Mouse (Mus musculus) large intestine, adult 2 months (tissue): ENCODE results near the gene Skap1. TPM values are rescaled to one million over a fixed set of nuclear protein-coding genes. Genes with fewer than 3 reads are reported as not detected.

Experiments
- DNase-seq: peaks from one replicate; pipeline ENCODE4 v3.0.0-alpha.2; 2012; ENCODE audit warnings: low read depth, low spot score
- WGBS: fragments of 180-500 bp; shearing (Covaris S2); methylation state at CpG from one replicate; pipeline ENCODE4 v1.1.7; 2018; 5-methylcytosine and 5-hydroxymethylcytosine counted together
- polyA plus RNA-seq: library from polyadenylated mRNA; depleted of rRNA; stranded (reverse); fragments of >200 nt; gene quantifications from 2 replicates; pipeline ENCODE4 v1.2.3, GENCODE M21; 2012

Gene Skap1
- polyA plus RNA-seq, 1 experiment: 3.7 TPM

DNA sequence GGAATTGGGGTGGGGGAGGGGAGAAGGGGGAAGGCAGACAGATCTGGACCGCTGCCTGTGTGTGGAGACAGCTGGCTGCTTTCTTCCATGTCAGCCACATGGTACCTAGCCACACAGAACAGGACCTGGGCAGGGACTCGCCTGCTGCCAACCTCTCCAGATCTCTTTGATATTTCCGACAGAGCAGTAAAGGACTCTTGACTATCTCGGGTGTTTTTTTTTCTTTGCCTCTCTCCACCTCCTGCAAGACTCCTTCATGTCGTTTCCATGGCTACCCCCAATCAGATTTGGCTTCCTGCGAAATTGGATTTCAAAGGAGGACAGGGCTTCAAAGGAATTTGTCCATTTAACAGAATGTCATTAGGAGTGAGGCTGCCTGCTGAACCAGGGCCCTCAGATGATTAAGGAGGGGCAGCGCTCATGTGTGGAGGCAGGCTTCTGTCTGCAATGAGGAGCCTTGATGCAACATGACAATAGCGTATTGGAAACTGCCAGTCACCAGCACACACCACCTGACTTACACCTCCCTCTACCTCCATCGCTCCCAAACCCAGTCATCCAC, 2.1 kb upstream of the Skap1 start:
- no peak for DNase-seq

DNA sequence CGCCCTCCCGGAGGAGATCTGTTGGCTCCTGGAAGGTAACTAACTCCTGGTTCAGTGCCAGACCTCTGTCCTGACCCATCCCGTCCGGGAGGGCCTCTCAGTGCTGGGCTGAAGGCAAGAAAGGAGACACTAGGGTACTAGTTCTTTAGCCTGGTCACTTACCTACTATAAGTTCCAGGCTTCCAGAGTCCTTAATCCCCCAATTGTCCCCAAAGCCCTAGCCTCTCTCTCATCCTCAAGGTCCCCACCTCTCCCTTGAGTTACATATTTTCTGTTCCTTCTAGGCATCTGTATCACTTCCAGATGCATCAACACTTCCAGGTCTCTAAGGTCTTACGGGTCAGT, 295 bp downstream of the Skap1 start:
- DNase-seq: no peak
- WGBS: 19% methylated on average over 5 of the region's 5 CpGs

More for the DNA sequence above, 2.1 kb upstream of the Skap1 start:
- WGBS: 38% methylated on average over 9 of the region's 9 CpGs

DNA sequence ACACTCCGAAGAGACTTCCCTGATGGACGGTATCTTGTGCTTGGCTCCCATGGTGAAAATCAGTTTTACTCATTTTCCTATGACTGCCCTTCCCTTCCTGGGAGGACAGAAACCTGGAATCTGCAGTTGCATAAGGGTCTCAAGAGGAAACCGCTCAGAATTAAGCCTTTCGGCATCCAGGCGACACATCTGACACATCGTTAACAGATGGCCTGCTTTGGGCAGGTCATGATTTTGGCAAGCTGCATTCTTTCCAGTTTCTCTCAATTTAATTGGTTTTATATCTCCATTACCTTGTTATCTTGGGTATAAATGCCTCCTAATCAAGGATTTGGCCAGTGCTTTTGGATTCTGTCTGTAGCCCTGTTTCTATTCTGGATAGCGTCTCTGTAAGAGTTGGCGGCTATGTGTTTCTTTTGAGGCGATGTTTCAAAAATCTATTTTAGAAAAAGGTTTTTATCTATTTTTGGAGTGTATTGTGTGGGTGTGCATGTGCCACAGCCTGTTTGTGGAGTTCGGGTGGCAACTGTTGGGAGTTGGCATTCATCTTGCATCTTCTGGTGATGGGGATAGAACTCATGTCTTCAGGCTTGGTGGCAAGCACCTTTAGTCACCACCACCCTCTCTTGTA, 1.1 kb downstream of the Skap1 start:
- WGBS: 83% methylated on average over 10 of the region's 10 CpGs
- no peak for DNase-seq

DNA sequence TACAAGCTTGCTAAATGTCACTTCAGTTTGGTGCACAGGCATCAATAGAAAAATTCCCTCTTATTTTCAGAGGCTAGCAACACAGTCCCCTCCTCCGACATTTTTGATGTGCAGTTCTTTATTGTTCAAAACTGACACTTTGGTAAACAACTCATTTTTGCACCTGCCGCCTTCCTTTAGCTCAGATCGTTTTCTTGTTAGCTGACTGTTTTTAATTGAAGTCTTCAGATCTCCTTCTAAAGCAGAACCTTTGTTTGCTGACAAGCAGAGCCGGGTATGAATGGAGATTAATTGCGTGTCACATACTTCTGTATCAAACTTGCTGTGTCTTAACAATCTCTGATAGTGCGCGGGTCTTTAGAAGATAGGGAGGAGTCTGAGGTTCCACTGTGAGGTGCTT, 2.0 kb downstream of the Skap1 start:
- no peak for DNase-seq
- WGBS: 18% methylated on average over 7 of the region's 7 CpGs

DNA sequence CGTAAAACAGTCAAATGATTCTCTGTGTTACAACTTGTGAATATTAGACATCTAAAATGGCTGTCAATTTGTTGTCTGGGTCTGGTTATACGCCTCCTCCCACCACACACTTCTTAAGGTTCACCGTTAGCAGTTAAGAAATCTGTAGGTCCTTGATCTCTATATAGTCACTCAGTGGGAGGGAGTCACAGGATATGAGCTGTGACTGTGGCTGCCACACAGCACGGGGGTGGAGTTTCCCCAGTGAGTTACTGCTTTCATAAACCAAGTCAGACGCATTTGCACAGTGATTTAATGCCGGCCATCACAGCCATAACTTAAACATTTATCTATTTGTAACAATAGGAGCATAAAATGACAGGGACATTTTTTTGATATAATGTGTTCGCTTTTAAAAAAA, 2.6 kb downstream of the Skap1 start:
- 35% methylated on average over 7 of the region's 7 CpGs for WGBS
- no peak for DNase-seq

DNA sequence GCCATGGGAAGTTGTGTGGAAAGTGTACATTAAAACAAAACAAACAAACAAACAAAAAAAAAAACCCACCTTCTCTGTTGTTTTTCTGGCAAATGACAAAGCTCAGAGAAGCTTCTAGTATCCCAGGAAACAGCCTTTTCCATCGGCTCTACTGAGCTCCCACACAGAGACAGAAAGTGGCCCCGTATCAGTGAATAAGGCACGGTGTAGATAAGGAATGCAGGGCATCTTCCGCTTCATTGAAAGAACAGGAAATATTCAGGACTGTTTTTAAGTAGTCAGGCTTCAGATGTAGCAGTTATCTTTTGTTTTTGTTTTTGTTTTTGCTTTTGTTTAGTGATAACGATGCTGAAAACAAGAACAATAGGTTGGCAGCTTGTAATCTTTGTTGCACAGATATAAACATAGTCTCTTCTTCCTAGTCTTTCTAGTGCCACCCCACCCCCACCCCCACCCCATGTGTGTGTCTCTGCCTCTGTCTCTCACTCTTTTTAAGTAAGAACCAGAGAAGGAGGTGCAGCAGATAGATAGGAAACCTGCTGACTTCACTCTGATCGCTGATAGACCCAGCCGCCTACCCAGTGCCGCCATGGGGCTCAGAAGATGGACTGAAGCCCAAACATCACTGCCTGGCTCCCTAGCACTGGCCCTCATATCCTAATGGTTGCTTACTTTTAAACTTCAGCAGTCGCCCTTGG, 3.8 kb downstream of the Skap1 start:
- WGBS: 69% methylated on average over 9 of the region's 9 CpGs
- DNase-seq: no peak

DNA sequence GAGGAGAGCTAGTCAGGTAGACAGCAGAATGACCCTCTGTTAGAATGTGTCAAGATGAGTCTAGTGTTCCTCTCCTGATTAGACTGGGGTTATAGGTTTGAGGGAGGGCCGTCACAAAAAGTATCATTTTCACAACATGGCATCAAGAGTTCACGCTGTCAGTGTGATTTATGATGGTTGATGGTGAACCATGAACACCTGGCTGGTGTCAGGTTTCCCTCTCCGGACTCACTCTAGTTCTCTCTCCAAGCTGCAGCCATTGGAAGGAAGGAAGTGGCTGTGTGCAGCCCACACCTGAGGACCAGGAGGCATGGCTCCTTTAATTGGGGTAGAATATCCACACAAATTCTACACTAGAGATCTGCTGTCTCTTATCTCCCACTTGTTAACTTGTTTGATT, 18.3 kb downstream of the Skap1 start:
- 26% methylated on average over 3 of the region's 3 CpGs for WGBS
- DNase-seq: no peak

DNA sequence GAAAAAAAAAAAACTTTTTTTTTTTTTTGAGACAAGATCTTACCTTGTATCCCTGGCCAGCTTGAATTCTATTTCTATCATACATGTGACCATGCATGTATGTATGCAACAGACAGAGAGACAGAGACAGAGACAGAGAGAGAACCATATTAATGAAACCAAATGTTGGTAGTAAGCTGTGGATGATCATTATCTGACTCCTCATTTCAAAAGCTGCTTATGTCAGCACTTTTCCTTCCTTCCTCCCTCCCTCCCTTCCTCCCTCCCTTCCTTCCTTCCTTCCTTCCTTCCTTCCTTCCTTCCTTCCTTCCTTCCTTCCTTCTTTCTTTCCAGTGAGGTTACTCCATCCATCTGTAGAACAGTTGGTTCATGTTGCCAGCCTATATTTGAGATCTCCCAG, 18.8 kb downstream of the Skap1 start:
- DNase-seq: no peak

DNA sequence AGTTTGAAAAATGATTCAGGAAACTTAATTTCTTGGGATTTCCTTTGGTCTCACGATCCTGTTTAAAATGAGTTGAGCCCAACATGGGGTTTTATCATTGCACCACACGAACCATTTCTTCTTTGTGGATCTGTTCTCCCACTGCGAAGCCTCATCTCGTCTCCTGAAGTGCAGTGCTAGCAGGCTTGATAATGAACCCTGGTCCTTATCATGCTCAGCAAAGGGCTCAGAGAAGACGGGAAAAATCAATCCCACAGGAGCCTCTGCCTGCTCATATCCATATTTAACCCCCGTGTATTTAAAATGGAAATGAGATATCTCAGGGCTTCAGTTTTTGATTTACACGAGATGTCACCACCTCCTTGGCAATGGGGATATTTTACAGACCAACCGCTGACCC, 34.1 kb downstream of the Skap1 start:
- DNase-seq: no peak
- 77% methylated on average over 8 of the region's 8 CpGs for WGBS

DNA sequence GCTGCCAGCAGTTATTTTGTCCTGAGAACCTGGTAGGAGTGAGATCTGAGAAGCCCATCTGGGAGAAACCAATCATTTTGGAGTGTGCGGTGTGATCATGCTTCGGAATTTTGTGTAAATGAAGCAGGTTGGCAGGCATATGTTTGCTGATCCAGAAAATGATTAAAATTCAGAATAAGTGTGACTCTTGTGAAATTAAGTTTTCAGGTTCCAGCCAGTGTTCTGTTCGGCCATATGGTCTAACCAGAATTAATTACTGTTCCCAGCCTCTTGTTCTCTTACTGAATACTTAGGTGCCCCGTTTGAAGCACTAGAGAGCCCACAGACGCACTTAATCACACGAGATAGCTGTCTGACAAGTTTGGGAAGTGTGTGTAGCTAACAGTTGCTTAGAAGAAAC, 36.6 kb downstream of the Skap1 start:
- no peak for DNase-seq
- WGBS: 59% methylated on average over 6 of the region's 6 CpGs

DNA sequence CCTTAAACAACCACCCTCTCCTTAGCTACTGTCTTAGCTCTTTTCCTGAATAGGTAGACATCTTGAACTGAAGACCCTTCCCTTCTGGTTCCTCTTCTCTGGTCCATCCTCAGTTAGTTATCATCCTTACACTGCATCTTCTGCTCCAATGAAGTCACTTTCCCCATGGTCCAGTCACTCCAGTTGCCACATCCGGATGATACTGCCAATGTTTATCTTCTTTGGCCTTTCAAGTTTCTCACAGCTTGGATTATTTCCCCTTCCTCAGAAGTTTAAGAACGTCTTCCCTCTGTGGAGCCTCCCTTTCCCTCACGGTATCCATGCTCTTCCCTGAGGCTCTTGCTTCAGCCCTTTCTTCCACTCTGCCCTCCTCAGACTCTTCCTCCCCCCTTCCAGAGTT, 38.6 kb downstream of the Skap1 start:
- 60% methylated on average over 3 of the region's 3 CpGs for WGBS
- no peak for DNase-seq

DNA sequence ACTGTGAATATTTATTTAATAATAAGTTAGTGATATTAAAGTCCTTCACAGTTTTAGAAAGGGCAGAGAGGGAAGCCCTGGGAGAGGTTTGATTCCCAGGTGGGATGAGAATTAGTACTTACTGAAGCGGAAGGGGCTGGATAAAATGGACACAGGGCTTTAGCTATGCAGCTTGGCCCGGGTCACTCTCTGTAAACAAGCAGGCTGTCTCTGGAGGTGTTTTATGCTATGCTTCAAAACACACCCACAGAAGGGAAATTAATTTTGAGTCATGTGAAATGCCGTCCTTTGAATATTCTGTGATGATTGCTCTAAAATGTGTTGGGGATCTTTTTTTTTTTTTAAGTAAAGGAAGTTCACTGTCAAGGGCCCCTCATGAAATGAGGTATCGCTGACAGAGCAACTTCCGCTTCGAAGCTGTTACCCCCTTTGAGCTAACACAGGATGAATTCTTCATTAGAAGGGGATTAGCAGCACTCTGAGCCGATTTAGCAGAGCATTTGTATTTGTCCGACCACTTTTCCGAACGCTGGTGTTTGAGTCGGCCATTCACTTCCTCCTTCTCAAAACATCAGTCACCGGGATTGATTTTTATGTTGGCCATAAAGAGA, 40.2 kb downstream of the Skap1 start:
- WGBS: 43% methylated on average over 12 of the region's 12 CpGs
- DNase-seq: no peak

DNA sequence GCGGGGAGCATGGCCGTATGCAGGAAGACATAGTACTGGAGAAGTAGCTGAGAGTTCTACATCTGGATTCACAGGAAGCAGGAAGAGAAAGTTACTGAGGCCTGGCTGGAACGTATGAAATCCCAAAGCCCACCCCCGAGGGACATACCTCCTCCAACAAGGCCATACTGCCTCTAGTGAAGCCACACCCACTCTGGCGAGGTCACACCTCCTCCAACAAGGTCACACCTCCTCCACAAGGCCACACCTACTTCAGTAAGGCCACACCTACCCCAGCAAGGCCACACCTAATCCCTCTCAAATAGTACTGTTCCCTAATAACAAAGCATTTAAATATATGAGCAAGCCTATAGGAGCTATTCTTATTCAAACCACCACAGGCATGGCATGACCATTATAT, 41.4 kb downstream of the Skap1 start:
- WGBS: 73% methylated on average over 5 of the region's 5 CpGs
- no peak for DNase-seq

DNA sequence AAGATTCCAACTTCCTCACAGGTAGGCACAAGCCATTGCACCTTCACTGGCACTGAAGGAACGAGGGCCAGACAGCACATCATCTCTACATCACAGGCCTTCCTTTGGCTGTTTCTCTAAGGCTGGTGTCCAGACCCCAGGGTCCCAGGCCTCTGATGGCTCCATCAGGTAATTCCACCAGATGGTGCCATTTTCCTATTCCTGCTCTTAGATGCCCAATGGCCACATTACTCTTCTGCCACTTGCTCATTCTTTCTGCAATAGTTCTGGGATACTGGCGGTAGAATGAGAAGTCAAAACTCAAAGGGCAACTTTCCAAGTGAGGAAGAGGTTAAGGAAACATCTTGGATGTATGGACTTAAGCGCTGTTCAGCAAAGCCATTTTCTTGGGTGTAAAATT, 50.8 kb downstream of the Skap1 start:
- 89% methylated on average over 3 of the region's 3 CpGs for WGBS
- no peak for DNase-seq

DNA sequence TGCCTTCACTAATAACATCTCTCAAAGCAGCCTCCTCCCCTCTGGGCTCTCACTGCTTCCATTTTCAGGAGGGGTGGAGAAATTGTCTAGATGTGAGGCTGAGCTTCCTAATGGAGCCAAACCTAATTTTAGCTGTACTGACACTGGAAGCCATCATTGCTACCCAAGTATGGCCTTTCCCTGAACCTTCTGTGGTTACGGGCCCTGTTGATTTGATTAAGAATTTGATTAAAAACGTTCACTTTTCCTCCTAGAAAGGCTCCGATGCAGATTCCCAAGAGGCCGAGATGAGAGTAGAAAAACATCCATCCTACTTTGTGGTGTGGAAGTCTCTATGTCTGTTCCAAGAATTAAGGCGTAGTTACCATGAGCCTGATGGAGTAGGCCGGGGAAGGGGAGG, 60.1 kb downstream of the Skap1 start:
- no peak for DNase-seq

DNA sequence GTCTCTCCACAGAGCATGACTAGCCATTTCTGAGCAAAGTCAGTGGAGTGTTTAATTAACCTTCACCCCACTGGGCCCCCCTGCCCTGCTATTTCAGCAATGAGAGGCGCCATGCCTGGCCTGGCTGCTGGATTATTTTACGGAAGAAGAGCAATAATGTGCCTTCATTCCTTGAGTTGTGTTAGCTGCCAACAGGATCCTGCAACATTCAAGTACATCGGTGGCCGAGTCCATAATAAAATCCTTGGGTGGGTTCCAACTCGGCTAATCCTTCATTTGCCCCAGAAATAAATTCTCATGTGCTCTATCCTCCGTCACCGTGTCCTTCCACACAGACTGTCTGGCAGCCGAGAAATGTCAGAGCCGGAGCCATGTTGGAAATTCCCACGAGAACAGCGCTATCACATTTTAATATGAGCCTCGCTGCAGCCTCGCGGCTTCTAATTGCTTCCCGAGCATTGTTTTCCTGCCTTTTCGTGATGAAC, 61.8 kb downstream of the Skap1 start:
- 74% methylated on average over 16 of the region's 16 CpGs for WGBS
- DNase-seq: no peak

More for the DNA sequence above, 60.1 kb downstream of the Skap1 start:
- WGBS: 88% methylated on average over 6 of the region's 6 CpGs

DNA sequence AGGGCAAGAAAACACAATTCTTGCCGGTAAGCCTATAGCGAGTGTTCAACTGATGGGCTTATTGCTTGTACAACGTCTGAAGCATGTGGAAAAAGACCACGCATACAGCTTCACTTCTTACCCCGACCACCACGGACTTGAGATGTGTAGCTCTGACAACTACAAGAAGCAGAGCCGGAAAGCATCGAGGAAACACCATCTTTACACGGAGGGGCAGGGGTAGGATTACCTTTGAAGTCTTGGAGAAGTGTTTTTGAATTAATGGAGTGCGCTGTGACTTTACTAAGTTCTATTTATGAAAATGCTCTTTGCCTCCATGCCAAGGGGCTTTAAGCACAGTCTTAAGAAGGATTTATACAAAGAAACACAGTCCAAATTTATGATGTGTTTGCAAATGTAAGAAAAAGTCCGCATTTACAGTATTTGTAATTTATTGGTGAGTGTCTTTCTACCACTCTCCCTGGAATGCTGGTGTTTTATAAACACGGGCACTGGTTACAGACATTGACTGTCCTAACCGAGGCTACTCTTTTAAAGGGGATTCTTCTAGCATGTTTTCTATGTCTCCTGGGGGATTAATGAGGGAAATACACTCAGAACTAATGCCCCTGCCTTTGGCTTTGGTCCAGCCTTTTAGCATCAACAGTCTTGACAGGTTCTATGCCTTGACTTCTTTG, 67.5 kb downstream of the Skap1 start:
- 66% methylated on average over 13 of the region's 13 CpGs for whole genome bisulfite sequencing
- DNase-seq: no peak

DNA sequence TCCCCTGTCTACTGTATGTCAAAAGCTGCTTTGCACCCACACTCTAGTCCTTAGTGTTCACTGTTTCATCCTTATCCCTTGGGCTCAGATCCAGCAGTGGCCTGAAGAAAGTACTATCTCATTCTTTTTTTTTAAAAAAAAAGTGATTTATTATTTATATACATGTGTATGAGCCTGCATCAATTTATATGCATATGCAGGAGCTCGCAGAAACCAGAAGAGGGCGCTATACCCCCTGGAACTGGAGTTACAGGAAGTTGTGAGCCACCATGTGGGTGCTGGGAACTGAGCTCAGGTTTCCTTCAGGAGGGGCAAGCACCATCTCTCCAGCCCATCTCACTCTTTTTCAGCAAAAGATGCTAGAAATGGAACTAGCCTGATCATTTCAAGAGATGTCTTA, 70.1 kb downstream of the Skap1 start:
- WGBS: 73% methylated on average over 2 of the region's 2 CpGs
- no peak for DNase-seq

DNA sequence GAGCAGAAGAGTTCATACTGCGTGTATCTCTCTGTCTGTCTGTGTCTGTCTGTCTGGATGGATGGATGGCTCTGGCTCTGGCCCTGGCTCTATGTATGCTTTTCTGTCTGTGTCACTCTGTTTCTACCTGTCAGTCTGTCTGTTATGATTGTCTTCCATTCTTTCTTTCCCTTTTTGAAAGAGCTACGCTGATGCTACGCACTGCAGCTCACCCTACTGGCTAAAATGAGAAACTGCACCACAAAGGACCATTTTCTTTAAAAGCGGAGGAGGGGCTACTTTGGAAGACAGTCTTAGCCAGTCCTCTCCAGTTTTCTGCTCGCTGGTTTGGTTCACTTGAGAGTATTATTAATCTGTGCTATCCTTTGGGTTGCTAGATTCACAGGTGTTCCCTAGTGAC, 71.8 kb downstream of the Skap1 start:
- peak; percentile 6 for DNase-seq
- WGBS: 18% methylated on average over 5 of the region's 5 CpGs

DNA sequence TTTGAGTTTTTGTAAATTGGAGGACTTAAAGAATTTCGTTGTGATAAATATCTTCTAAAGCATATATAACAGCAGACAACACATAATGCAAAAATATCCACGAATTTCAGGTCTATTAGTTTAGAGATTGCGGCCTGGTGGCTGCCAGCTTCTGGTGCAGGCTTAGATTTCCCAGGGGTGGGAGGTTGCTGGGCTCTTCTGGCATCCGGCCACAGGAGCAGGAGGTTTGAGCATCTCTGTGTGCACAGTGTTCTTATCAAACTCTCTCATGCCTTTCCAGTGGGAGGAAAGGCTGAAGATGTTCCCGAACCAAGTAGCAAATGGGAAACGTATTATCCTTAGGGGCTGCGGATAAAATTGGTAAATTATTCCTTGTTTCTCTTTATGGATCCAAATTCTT, 77.6 kb downstream of the Skap1 start:
- no peak for DNase-seq
- 86% methylated on average over 7 of the region's 7 CpGs for WGBS
